Mouse (Mus musculus) lung, embryonic 16.5 days (tissue): Measurements from ENCODE around the gene Chrdl2. TPM values are rescaled to one million over a fixed set of nuclear protein-coding genes. Genes with fewer than 3 reads are reported as not detected.
"Not testable (repeated sequence)": the region's sequence is repeated elsewhere in the genome, so short reads cannot be mapped to it uniquely, and the experiment has no call there.

Experiments
- ATAC-seq: fragments of 200-750 bp; cut with Nextera tagmentation; 2 replicates; pipeline ENCODE4 v1.8.0; 2017; ENCODE audit warnings: low read depth, mild to moderate bottlenecking, moderate library complexity
- H3K27ac ChIP-seq: fragments of 300-500 bp; sonication (generic); 2 replicates; pipeline ENCODE4 v1.5.1; 2014; ENCODE audit warnings: mild to moderate bottlenecking, control low read depth, low read length
- H3K27me3 ChIP-seq: fragments of 300-500 bp; sonication (generic); 2 replicates; pipeline ENCODE4 v1.6.1; 2014; ENCODE audit warnings: low read depth, low read length, mixed read lengths; ENCODE audit not compliant: control insufficient read depth, insufficient read depth
- H3K36me3 ChIP-seq: fragments of 300-500 bp; sonication (generic); 2 replicates; pipeline ENCODE4 v1.6.1; 2014; ENCODE audit warnings: low read length; ENCODE audit not compliant: control insufficient read depth, insufficient read depth
- H3K4me1 ChIP-seq: fragments of 300-500 bp; sonication (generic); replicated peaks from 2 replicates; pipeline ENCODE4 v1.6.1; 2014; ENCODE audit warnings: low read length, mixed read lengths; ENCODE audit not compliant: control insufficient read depth, insufficient read depth
- H3K4me2 ChIP-seq: fragments of 300-500 bp; sonication (generic); 2 replicates; pipeline ENCODE4 v1.6.1; 2014; ENCODE audit warnings: low read depth, low read length, control low read depth
- H3K4me3 ChIP-seq: fragments of 300-500 bp; sonication (generic); 2 replicates; pipeline ENCODE4 v1.5.1; 2014; ENCODE audit warnings: mild to moderate bottlenecking, low read length, control low read depth
- H3K9ac ChIP-seq: fragments of 300-500 bp; sonication (generic); 2 replicates; pipeline ENCODE4 v1.6.1; 2014; ENCODE audit warnings: low read length, control low read depth
- H3K9me3 ChIP-seq: fragments of 300-500 bp; sonication (generic); 2 replicates; pipeline ENCODE4 v1.6.1; 2016; ENCODE audit warnings: low read length; ENCODE audit not compliant: control insufficient read depth
- WGBS: fragments of 180-500 bp; shearing (Covaris S2); extraction: QIAGEN DNeasy Blood & Tissue Kit; methylation state at CpG from one replicate; pipeline ENCODE4 v1.1.7; 2014; 5-methylcytosine and 5-hydroxymethylcytosine counted together
- polyA plus RNA-seq: library from polyadenylated mRNA; unstranded; fragments of >200 nt; fragmentation: Nextera tagmentation; extraction: Ambion mirVana; gene quantifications from 2 replicates; pipeline ENCODE4 v1.2.1, GENCODE M21; 2015

Chrdl2 gene
- polyA plus RNA-seq, 1 experiment from 2014 or later: not detected

DNA sequence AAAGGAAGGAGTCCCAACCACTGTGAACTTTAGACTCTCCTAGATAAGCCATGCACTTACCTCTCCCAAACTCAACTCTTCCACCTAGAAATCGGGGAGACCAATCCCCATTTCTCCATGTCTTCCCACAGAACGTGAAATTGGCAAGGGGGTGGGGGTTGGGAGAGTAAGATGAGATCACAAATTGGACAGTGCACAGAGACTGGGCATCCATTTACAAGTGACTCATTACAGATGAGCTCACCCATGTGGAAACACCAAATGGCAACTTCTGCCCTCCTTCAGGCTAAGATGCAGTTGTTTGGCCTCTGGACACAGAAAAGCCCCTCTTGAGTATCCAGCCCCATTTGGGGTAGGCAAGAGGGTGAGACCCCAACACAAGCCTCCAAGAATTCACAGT, 40.5 kb downstream of the Chrdl2 start:
- H3K9ac ChIP-seq: no peak overlapping the region
- H3K4me3 ChIP-seq: no peak overlapping the region
- no peak overlapping the region for H3K27ac ChIP-seq
- H3K36me3 ChIP-seq: no peaks in the 10 kb centered on the region
- 0 out of 2 replicates have a peak, but pooled peaks cover 2% of the 10 kb centered on the region for H3K4me1 ChIP-seq
- no peaks in the 10 kb centered on the region for H3K9me3 ChIP-seq
- no peaks in the 10 kb centered on the region for H3K27me3 ChIP-seq
- ATAC-seq: no peak
- 70% methylated on average over 2 of the region's 2 CpGs for WGBS
- H3K4me2 ChIP-seq: no peak overlapping the region

DNA sequence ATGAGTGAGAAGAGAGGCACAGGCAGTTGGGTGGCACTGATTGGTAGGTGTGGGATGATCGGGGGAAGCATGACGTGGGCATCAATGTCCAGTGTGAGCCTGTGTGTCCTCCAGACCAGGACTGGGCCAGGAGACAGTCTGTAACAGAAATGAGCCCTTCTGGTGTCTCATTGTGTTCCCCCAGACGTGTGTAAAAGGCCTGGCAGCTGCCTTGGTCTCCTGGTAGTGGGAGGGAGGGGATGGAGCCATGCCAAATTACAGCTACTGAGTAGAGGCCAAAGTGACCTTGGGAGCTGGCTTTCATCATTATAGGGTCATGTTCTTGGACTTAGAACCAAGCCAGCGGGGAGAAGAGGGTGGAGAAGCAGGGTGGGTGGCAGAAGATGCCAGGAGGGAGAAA, 45.9 kb downstream of the Chrdl2 start:
- no peak for ATAC-seq
- Histone ChIP-seq H3K36me3 (no peaks in the 10 kb centered on the region), H3K9me3 (no peaks in the 10 kb centered on the region), H3K27ac (no peak overlapping the region), H3K27me3 (no peaks in the 10 kb centered on the region), H3K4me3 (no peak overlapping the region), H3K9ac (no peak overlapping the region), H3K4me1 (no peaks in the 10 kb centered on the region), H3K4me2 (no peak overlapping the region)
- 39% methylated on average over 4 of the region's 4 CpGs for WGBS

- not testable (repeated sequence) for H3K27ac ChIP-seq, H3K9ac ChIP-seq, H3K4me1 ChIP-seq, ATAC-seq, H3K27me3 ChIP-seq, H3K4me2 ChIP-seq, H3K4me3 ChIP-seq, H3K36me3 ChIP-seq, H3K9me3 ChIP-seq
- 85% methylated on average over 2 of the region's 2 CpGs for WGBS
Observed at GRCm38 (mm10) chr7:100052991-100053390, 47.0 kb downstream of the Chrdl2 start.

- Histone ChIP-seq H3K27me3 (no peaks in the 10 kb centered on the region), H3K9ac (no peak overlapping the region), H3K4me2 (no peak overlapping the region), H3K36me3 (no peaks in the 10 kb centered on the region), H3K4me3 (no peak overlapping the region), H3K27ac (no peak overlapping the region), H3K9me3 (peaks cover 3% of the 10 kb centered on the region; the same call in 1 of the 2 replicates), H3K4me1 (peaks cover 4% of the 10 kb centered on the region)
- ATAC-seq: peak; percentile 60; the same call in 1 of the 2 replicates
- 49% methylated on average over 2 of the region's 2 CpGs for WGBS
Observed at GRCm38 (mm10) chr7:100073959-100074358, 68.0 kb downstream of the Chrdl2 start.

GRCm38 (mm10) chr7:100076296-100076695, 70.3 kb downstream of the Chrdl2 start:
- Histone ChIP-seq H3K27ac (no peak overlapping the region), H3K36me3 (no peaks in the 10 kb centered on the region), H3K4me1 (peaks cover 4% of the 10 kb centered on the region), H3K9me3 (peaks cover 3% of the 10 kb centered on the region; the same call in 1 of the 2 replicates), H3K4me3 (no peak overlapping the region), H3K9ac (no peak overlapping the region), H3K27me3 (no peaks in the 10 kb centered on the region), H3K4me2 (no peak overlapping the region)
- WGBS: 50% methylated on average over 5 of the region's 5 CpGs
- ATAC-seq: no peak

DNA sequence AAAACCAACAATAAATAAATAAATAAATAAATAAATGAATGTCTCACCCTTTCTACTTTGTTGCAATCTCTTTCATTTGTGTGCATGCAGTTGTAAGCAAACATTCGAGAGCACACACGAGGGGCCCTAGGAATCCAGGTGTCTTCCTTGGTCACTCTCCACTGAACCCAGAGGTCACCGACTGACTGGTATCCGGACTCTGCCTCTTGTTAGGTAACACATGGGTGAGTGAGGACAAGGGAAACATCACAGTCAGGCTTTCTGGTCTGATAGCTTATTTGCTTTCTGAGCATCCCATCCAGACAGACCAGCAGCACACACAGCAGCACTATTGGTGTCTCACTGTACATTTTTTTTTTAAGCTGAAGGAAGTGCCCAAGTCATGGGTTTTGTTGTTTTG, 71.1 kb downstream of the Chrdl2 start:
- H3K9me3 ChIP-seq: peaks cover 3% of the 10 kb centered on the region; the same call in 1 of the 2 replicates
- H3K4me2 ChIP-seq: no peak overlapping the region
- no peak overlapping the region for H3K27ac ChIP-seq
- no peak for ATAC-seq
- no peak overlapping the region for H3K4me3 ChIP-seq
- WGBS: 84% methylated on average over 4 of the region's 4 CpGs
- peaks cover 4% of the 10 kb centered on the region for H3K4me1 ChIP-seq
- H3K36me3 ChIP-seq: 0 out of 2 replicates have a peak, but pooled peaks cover under 1% of the 10 kb centered on the region
- H3K27me3 ChIP-seq: no peaks in the 10 kb centered on the region
- no peak overlapping the region for H3K9ac ChIP-seq

DNA sequence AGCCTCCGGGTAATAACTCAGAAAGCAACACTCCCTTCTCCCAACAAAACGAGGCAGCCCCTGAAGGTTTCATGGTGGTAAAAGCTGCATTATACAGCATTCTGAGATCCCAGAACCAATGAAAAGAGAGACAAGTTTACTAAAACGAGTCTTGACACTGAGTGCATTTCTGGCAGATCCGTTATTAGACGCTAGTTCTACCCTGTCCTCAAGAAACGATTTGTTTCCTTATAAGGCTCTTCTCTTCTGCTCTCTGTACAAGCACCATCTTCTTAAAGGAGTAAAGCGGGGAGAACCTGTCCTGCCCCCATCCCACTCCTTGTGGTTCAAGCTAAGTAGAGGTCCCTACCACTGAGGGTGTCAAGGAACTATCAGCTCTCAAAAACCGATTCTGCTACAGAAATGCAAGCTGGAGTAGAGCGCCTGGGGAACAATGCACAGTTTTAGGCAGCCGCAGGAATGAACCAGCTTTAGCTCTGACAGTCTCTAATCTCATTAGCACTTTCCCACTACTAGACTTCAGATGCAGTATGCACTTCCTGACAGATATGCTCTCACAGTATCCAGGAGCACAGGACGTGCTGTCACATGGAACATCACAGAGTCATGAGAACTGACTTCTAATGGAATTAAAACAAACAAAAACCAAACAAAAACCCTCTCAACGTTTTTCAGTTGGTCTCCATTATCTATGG, 74.3 kb downstream of the Chrdl2 start:
- H3K9ac ChIP-seq: no peak overlapping the region

GRCm38 (mm10) chr7:100082836-100083235, 76.9 kb downstream of the Chrdl2 start:
- Histone ChIP-seq H3K4me1 (no peaks in the 10 kb centered on the region), H3K27me3 (no peaks in the 10 kb centered on the region), H3K36me3 (peaks cover 25% of the 10 kb centered on the region), H3K4me2 (no peak overlapping the region), H3K4me3 (no peak overlapping the region), H3K27ac (no peak overlapping the region), H3K9me3 (no peaks in the 10 kb centered on the region), H3K9ac (no peak overlapping the region)
- ATAC-seq: no peak
- WGBS: 91% methylated on average over 6 of the region's 6 CpGs

More for the DNA sequence above, 74.3 kb downstream of the Chrdl2 start:
- Histone ChIP-seq H3K36me3 (peaks cover 12% of the 10 kb centered on the region), H3K9me3 (no peaks in the 10 kb centered on the region), H3K27me3 (no peaks in the 10 kb centered on the region), H3K4me1 (no peaks in the 10 kb centered on the region), H3K27ac (no peak overlapping the region), H3K4me3 (no peak overlapping the region), H3K4me2 (no peak overlapping the region)
- ATAC-seq: no peak
- WGBS: 57% methylated on average over 12 of the region's 12 CpGs

- H3K36me3 ChIP-seq: peaks cover 28% of the 10 kb centered on the region
- WGBS: 85% methylated on average over 6 of the region's 6 CpGs
- no peak overlapping the region for H3K4me2 ChIP-seq
- H3K4me3 ChIP-seq: no peak overlapping the region
- no peaks in the 10 kb centered on the region for H3K9me3 ChIP-seq
- H3K4me1 ChIP-seq: no peaks in the 10 kb centered on the region
- H3K27ac ChIP-seq: no peak overlapping the region
- no peak overlapping the region for H3K9ac ChIP-seq
- no peak for ATAC-seq
- no peaks in the 10 kb centered on the region for H3K27me3 ChIP-seq
Observed at GRCm38 (mm10) chr7:100083812-100084211, 77.8 kb downstream of the Chrdl2 start.
